Mouse (Mus musculus): Measurements from ENCODE around the gene Tm4sf4. TPM values are rescaled to one million over a fixed set of nuclear protein-coding genes. Genes with fewer than 3 reads are reported as not detected.

Tm4sf4 gene
- polyA plus RNA-seq, 1 experiment from 2014 or later = 20.0 TPM

GRCm38 (mm10) chr3:57429486-57429885 is 4.4 kb downstream of the Tm4sf4 start:
- Histone ChIP-seq H3K27me3 (ENCODE audit: control insufficient read depth, insufficient read depth, low read length) (no peaks in the 10 kb centered on the region), H3K4me3 (replicated peaks; ENCODE audit: low read length) (no peak overlapping the region), H3K9ac (ENCODE audit: low read length) (no peak overlapping the region), H3K9me3 (replicated peaks; ENCODE audit: control insufficient read depth, low read length) (no peaks in the 10 kb centered on the region), H3K4me2 (ENCODE audit: low read depth, low read length) (no peak overlapping the region), H3K36me3 (ENCODE audit: control insufficient read depth, insufficient read depth, low read length) (no peaks in the 10 kb centered on the region), H3K27ac (ENCODE audit: low read length) (no peak overlapping the region), H3K4me1 (ENCODE audit: control insufficient read depth, insufficient read depth, low read length) (no peaks in the 10 kb centered on the region)
- ATAC-seq (ENCODE audit: insufficient read depth, low FRiP score) = no peak
- 52% methylated on average over 4 of the region's 4 CpGs for WGBS

DNA sequence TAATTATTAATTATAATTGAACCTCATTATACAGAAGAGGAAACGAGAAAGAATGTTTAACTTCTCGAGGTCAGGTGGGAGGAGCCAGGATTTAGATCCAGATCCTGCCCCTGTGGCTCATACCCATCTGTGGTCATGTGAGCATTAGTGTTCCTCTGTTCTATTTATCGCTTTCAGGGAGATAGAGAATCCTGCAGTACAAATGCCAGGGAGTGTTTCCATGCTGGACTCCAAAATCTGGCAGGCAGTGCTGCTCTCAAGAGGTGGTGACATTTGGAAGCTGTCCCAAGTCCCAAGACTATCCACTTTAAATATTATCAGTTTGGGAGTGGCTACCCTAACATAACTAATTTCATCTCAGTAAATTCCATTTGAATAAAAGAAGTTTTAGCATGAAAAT is 6.6 kb downstream of the Tm4sf4 start:
- H3K27me3 ChIP-seq (ENCODE audit: control insufficient read depth, insufficient read depth, low read length) = no peaks in the 10 kb centered on the region
- H3K9ac ChIP-seq (ENCODE audit: low read length) = no peak overlapping the region
- no peak overlapping the region for H3K4me3 ChIP-seq (replicated peaks; ENCODE audit: low read length)
- H3K27ac ChIP-seq (ENCODE audit: low read length) = no peak overlapping the region
- no peaks in the 10 kb centered on the region for H3K9me3 ChIP-seq (replicated peaks; ENCODE audit: control insufficient read depth, low read length)
- no peak overlapping the region for H3K4me2 ChIP-seq (ENCODE audit: low read depth, low read length)
- ATAC-seq (ENCODE audit: insufficient read depth, low FRiP score) = no peak
- no peaks in the 10 kb centered on the region for H3K4me1 ChIP-seq (ENCODE audit: control insufficient read depth, insufficient read depth, low read length)
- WGBS = 53% methylated on average over 3 of the region's 3 CpGs
- no peaks in the 10 kb centered on the region for H3K36me3 ChIP-seq (ENCODE audit: control insufficient read depth, insufficient read depth, low read length)

DNA sequence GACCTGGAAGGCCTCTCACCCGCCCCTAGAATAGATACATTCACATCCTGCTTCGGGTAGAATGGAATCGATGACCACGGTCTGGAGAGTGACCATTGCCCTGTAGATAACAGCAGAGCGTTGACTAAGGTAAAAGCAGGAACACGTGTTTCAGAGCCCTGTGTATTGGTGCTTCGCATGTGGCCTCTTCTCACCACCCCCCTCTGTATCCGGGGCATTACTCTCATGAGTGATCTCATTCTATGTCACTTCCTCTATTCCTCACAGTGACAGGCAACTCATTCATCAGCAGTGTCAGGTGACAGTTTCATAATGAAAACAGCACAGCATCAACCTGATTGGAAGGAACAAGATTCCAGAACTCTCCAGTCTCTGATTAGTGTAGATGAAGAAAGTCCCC is 10.2 kb downstream of the Tm4sf4 start:
- Histone ChIP-seq H3K4me3 (replicated peaks; ENCODE audit: low read length) (no peak overlapping the region), H3K36me3 (ENCODE audit: control insufficient read depth, insufficient read depth, low read length) (no peaks in the 10 kb centered on the region), H3K27me3 (ENCODE audit: control insufficient read depth, insufficient read depth, low read length) (no peaks in the 10 kb centered on the region), H3K9ac (ENCODE audit: low read length) (no peak overlapping the region), H3K4me2 (ENCODE audit: low read depth, low read length) (no peak overlapping the region), H3K27ac (ENCODE audit: low read length) (no peak overlapping the region), H3K9me3 (replicated peaks; ENCODE audit: control insufficient read depth, low read length) (no peaks in the 10 kb centered on the region), H3K4me1 (ENCODE audit: control insufficient read depth, insufficient read depth, low read length) (no peaks in the 10 kb centered on the region)
- ATAC-seq (ENCODE audit: insufficient read depth, low FRiP score) = no peak
- 75% methylated on average over 8 of the region's 8 CpGs for WGBS

DNA sequence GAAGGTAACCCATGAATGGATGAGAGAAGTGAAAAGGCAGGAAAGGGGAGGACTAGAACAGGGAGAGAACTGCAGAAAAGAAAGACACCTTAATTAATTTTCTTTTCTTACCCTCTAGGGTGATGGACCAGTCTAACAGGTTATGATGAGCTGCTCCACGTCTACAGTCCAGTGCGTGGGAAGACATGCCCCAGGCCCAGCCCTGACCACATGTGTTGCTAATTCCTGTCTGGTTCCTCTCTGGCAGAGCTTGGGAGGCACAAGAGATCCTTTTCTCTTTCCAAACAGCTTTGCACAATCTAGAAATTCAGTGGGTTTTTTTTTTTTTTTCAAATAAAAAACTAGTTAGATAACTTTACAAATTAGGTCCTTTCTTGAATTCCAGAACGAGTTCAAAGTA is 15.8 kb downstream of the Tm4sf4 start:
- Histone ChIP-seq H3K9ac (ENCODE audit: low read length) (no peak overlapping the region), H3K36me3 (ENCODE audit: control insufficient read depth, insufficient read depth, low read length) (no peaks in the 10 kb centered on the region), H3K4me2 (ENCODE audit: low read depth, low read length) (no peak overlapping the region), H3K27me3 (ENCODE audit: control insufficient read depth, insufficient read depth, low read length) (no peaks in the 10 kb centered on the region), H3K4me1 (ENCODE audit: control insufficient read depth, insufficient read depth, low read length) (0 out of 2 replicates have a peak, but pooled peaks cover 2% of the 10 kb centered on the region), H3K9me3 (replicated peaks; ENCODE audit: control insufficient read depth, low read length) (no peaks in the 10 kb centered on the region), H3K4me3 (replicated peaks; ENCODE audit: low read length) (no peak overlapping the region), H3K27ac (ENCODE audit: low read length) (no peak overlapping the region)
- no peak for ATAC-seq (ENCODE audit: insufficient read depth, low FRiP score)
- 52% methylated on average over 3 of the region's 3 CpGs for WGBS

GRCm38 (mm10) chr3:57445706-57446105 is 20.6 kb downstream of the Tm4sf4 start:
- WGBS = 30% methylated on average over 3 of the region's 3 CpGs
- Histone ChIP-seq H3K9me3 (replicated peaks; ENCODE audit: control insufficient read depth, low read length) (no peaks in the 10 kb centered on the region), H3K36me3 (ENCODE audit: control insufficient read depth, insufficient read depth, low read length) (no peaks in the 10 kb centered on the region), H3K4me1 (ENCODE audit: control insufficient read depth, insufficient read depth, low read length) (0 out of 2 replicates have a peak, but pooled peaks cover 4% of the 10 kb centered on the region), H3K27ac (ENCODE audit: low read length) (no peak overlapping the region), H3K9ac (ENCODE audit: low read length) (no peak overlapping the region), H3K4me3 (replicated peaks; ENCODE audit: low read length) (no peak overlapping the region), H3K4me2 (ENCODE audit: low read depth, low read length) (no peak overlapping the region), H3K27me3 (ENCODE audit: control insufficient read depth, insufficient read depth, low read length) (no peaks in the 10 kb centered on the region)
- peak; percentile 59; the same call in 1 of the 2 replicates for ATAC-seq (ENCODE audit: insufficient read depth, low FRiP score)

- ATAC-seq (ENCODE audit: insufficient read depth, low FRiP score) = no peak
- 41% methylated on average over 1 of the region's 1 CpGs for WGBS
Measured at GRCm38 (mm10) chr3:57447889-57448288, 22.8 kb downstream of the Tm4sf4 start.

DNA sequence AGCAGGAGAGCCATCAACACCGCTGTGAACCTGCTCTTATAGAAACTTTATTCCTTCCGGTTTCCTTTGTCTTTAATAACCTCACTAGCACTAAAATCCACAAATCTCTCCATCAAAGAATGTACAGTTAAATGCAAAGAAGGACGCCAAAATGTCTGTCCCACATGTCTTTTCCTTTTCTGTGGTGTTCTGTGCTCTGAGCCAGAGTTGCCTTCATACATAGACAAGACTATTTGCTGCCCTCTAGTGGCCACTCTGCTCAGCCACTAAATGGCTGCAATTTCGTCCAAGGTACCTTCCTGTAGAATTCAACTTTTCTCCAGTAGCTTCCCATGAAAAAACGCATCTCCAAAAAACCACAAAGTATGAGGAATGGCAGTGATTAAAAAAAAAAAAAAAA is 23.3 kb downstream of the Tm4sf4 start:
- WGBS = 36% methylated on average over 5 of the region's 5 CpGs
- Histone ChIP-seq H3K9ac (ENCODE audit: low read length) (no peak overlapping the region), H3K4me2 (ENCODE audit: low read depth, low read length) (no peak overlapping the region), H3K27me3 (ENCODE audit: control insufficient read depth, insufficient read depth, low read length) (no peaks in the 10 kb centered on the region), H3K9me3 (replicated peaks; ENCODE audit: control insufficient read depth, low read length) (no peaks in the 10 kb centered on the region), H3K36me3 (ENCODE audit: control insufficient read depth, insufficient read depth, low read length) (no peaks in the 10 kb centered on the region), H3K4me3 (replicated peaks; ENCODE audit: low read length) (no peak overlapping the region), H3K4me1 (ENCODE audit: control insufficient read depth, insufficient read depth, low read length) (0 out of 2 replicates have a peak, but pooled peaks cover 4% of the 10 kb centered on the region), H3K27ac (ENCODE audit: low read length) (no peak overlapping the region)
- no peak for ATAC-seq (ENCODE audit: insufficient read depth, low FRiP score)

More at GRCm38 (mm10) chr3:57447889-57448288, 22.8 kb downstream of the Tm4sf4 start:
- H3K27me3 ChIP-seq (ENCODE audit: control insufficient read depth, insufficient read depth, low read length) = no peaks in the 10 kb centered on the region
- no peaks in the 10 kb centered on the region for H3K36me3 ChIP-seq (ENCODE audit: control insufficient read depth, insufficient read depth, low read length)
- no peak overlapping the region for H3K9ac ChIP-seq (ENCODE audit: low read length)
- no peak overlapping the region for H3K4me3 ChIP-seq (replicated peaks; ENCODE audit: low read length)
- no peak overlapping the region for H3K4me2 ChIP-seq (ENCODE audit: low read depth, low read length)
- H3K9me3 ChIP-seq (replicated peaks; ENCODE audit: control insufficient read depth, low read length) = no peaks in the 10 kb centered on the region
- H3K27ac ChIP-seq (ENCODE audit: low read length) = no peak overlapping the region
- 0 out of 2 replicates have a peak, but pooled peaks cover 4% of the 10 kb centered on the region for H3K4me1 ChIP-seq (ENCODE audit: control insufficient read depth, insufficient read depth, low read length)

GRCm38 (mm10) chr3:57458652-57459051 is 33.5 kb downstream of the Tm4sf4 start:
- Histone ChIP-seq H3K27me3 (ENCODE audit: control insufficient read depth, insufficient read depth, low read length) (no peaks in the 10 kb centered on the region), H3K4me2 (ENCODE audit: low read depth, low read length) (no peak overlapping the region), H3K27ac (ENCODE audit: low read length) (no peak overlapping the region), H3K4me3 (replicated peaks; ENCODE audit: low read length) (no peak overlapping the region), H3K36me3 (ENCODE audit: control insufficient read depth, insufficient read depth, low read length) (no peaks in the 10 kb centered on the region; the same call in 1 of the 2 replicates), H3K9ac (ENCODE audit: low read length) (no peak overlapping the region), H3K4me1 (ENCODE audit: control insufficient read depth, insufficient read depth, low read length) (no peaks in the 10 kb centered on the region), H3K9me3 (replicated peaks; ENCODE audit: control insufficient read depth, low read length) (no peaks in the 10 kb centered on the region)
- no peak for ATAC-seq (ENCODE audit: insufficient read depth, low FRiP score)
- 45% methylated on average over 11 of the region's 11 CpGs for WGBS

DNA sequence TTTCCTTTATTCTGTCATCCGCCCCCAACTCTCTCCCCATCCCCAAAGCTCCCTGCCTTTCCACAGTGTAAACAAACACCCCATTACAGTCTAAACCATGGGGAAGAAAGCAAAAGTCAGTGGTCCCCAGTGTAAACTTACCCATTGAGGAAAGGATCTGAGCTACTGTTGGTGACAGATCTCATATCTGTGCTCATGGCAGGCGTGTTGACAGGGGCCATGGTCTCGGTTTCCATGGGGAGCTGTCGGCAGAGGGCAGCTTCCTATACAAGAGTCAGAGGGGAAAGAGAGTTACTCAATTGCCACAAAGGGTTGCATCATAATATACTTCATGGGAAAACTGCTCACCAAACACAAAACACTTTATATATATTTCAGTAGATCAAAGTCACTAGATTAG is 38.2 kb downstream of the Tm4sf4 start:
- Histone ChIP-seq H3K36me3 (ENCODE audit: control insufficient read depth, insufficient read depth, low read length) (no peaks in the 10 kb centered on the region; the same call in 1 of the 2 replicates), H3K9ac (ENCODE audit: low read length) (no peak overlapping the region), H3K4me2 (ENCODE audit: low read depth, low read length) (no peak overlapping the region), H3K27me3 (ENCODE audit: control insufficient read depth, insufficient read depth, low read length) (no peaks in the 10 kb centered on the region), H3K27ac (ENCODE audit: low read length) (no peak overlapping the region), H3K9me3 (replicated peaks; ENCODE audit: control insufficient read depth, low read length) (no peaks in the 10 kb centered on the region), H3K4me3 (replicated peaks; ENCODE audit: low read length) (no peak overlapping the region), H3K4me1 (ENCODE audit: control insufficient read depth, insufficient read depth, low read length) (no peaks in the 10 kb centered on the region)
- WGBS = 63% methylated on average over 4 of the region's 4 CpGs
- ATAC-seq (ENCODE audit: insufficient read depth, low FRiP score) = no peak

GRCm38 (mm10) chr3:57466289-57466688 is 41.2 kb downstream of the Tm4sf4 start:
- Histone ChIP-seq H3K27me3 (ENCODE audit: control insufficient read depth, insufficient read depth, low read length) (no peaks in the 10 kb centered on the region), H3K4me2 (ENCODE audit: low read depth, low read length) (no peak overlapping the region), H3K4me1 (ENCODE audit: control insufficient read depth, insufficient read depth, low read length) (peaks cover 1% of the 10 kb centered on the region; the same call in 1 of the 2 replicates), H3K9ac (ENCODE audit: low read length) (no peak overlapping the region), H3K27ac (ENCODE audit: low read length) (no peak overlapping the region), H3K4me3 (replicated peaks; ENCODE audit: low read length) (no peak overlapping the region), H3K36me3 (ENCODE audit: control insufficient read depth, insufficient read depth, low read length) (no peaks in the 10 kb centered on the region), H3K9me3 (replicated peaks; ENCODE audit: control insufficient read depth, low read length) (no peaks in the 10 kb centered on the region)
- ATAC-seq (ENCODE audit: insufficient read depth, low FRiP score) = no peak
- WGBS = 42% methylated on average over 3 of the region's 3 CpGs
